Mouse (Mus musculus) MEL (cell line): ENCODE measurements around the gene Tango6. TPM values are rescaled to one million over a fixed set of nuclear protein-coding genes. Genes with fewer than 3 reads are reported as not detected.

ENCODE experiments used
- DNase-seq: peaks from one replicate; pipeline ENCODE4 v3.0.0; 2011; ENCODE audit warnings: low read depth, low spot score
- H3K27ac ChIP-seq: 2 replicates; pipeline ENCODE4 v1.5.1; 2012; ENCODE audit warnings: low read depth, mild to moderate bottlenecking, control low read depth, low read length, moderate library complexity; ENCODE audit not compliant: control insufficient read depth
- H3K27me3 ChIP-seq, 2 experiments: fragments of 150-350 bp in 1 of 2; sonication (generic) in 1 of 2; 2 replicates each; pipeline ENCODE4 v1.6.1; 2012; ENCODE audit warnings: low read length in 2 of 2, mild to moderate bottlenecking in 2 of 2, improper control_type of control experiment in 1 of 2, moderate library complexity in 1 of 2; ENCODE audit not compliant: insufficient read depth in 2 of 2, control insufficient read depth in 1 of 2
- H3K36me3 ChIP-seq, 2 experiments: 2 replicates each; pipeline ENCODE4 v1.6.1; 2012 to 2014; ENCODE audit warnings: low read length in 2 of 2, improper control_type of control experiment in 1 of 2, inconsistent platforms in 1 of 2, mild to moderate bottlenecking in 1 of 2; ENCODE audit not compliant: insufficient read depth in 2 of 2, control insufficient read depth in 1 of 2
- H3K4me1 ChIP-seq, 2 experiments: fragments of 150-350 bp in 1 of 2; sonication (generic) in 1 of 2; 2 replicates each; pipeline ENCODE4 v1.6.1; 2012; ENCODE audit warnings: low read length in 2 of 2, improper control_type of control experiment in 1 of 2, mild to moderate bottlenecking in 1 of 2; ENCODE audit not compliant: insufficient read depth in 2 of 2, control insufficient read depth in 1 of 2
- H3K4me3 ChIP-seq, 2 experiments: fragments of 150-350 bp in 1 of 2; sonication (generic) in 1 of 2; 2 replicates each; pipeline ENCODE4 v1.5.1; 2012; ENCODE audit warnings: low read depth in 2 of 2, low read length in 2 of 2, mild to moderate bottlenecking in 2 of 2, moderate library complexity in 2 of 2, control low read depth in 1 of 2, improper control_type of control experiment in 1 of 2; ENCODE audit not compliant: control insufficient read depth in 1 of 2, insufficient read depth in 1 of 2
- H3K79me2 ChIP-seq: 2 replicates; pipeline ENCODE4 v1.6.1; 2012; ENCODE audit warnings: mild to moderate bottlenecking, low read length, moderate library complexity; ENCODE audit not compliant: control insufficient read depth, poor library complexity, insufficient read depth
- H3K9ac ChIP-seq: 2 replicates; pipeline ENCODE4 v1.6.1; 2012; ENCODE audit warnings: low read depth, mild to moderate bottlenecking, control low read depth, low read length, moderate library complexity; ENCODE audit not compliant: control insufficient read depth, poor library complexity, severe bottlenecking
- H3K9me3 ChIP-seq: fragments of 150-350 bp; sonication (generic); replicated peaks from 2 replicates; pipeline ENCODE4 v1.6.1; 2012; ENCODE audit warnings: mild to moderate bottlenecking, low read length, improper control_type of control experiment, moderate library complexity; ENCODE audit not compliant: insufficient read depth
- ELF1 ChIP-seq: IDR thresholded peaks from 2 replicates; pipeline ENCODE4 v1.6.1; 2014; ENCODE audit warnings: low read depth, mild to moderate bottlenecking, inconsistent platforms, low read length, improper control_type of control experiment, moderate library complexity
- EP300 ChIP-seq, 2 experiments: IDR thresholded peaks; 2 replicates each; pipeline ENCODE4 v1.6.1; 2011; ENCODE audit warnings: improper control_type of control experiment in 2 of 2, low read length in 2 of 2, low read depth in 1 of 2, mild to moderate bottlenecking in 1 of 2
- ETS1 ChIP-seq: IDR thresholded peaks from 2 replicates; pipeline ENCODE4 v1.6.1; 2012; ENCODE audit warnings: low read depth, mild to moderate bottlenecking, inconsistent platforms, low read length, improper control_type of control experiment, moderate library complexity
- HCFC1 ChIP-seq: IDR thresholded peaks from 2 replicates; pipeline ENCODE4 v1.6.1; 2012; ENCODE audit warnings: low read depth, mild to moderate bottlenecking, inconsistent platforms, low read length, improper control_type of control experiment, moderate library complexity
- JUND ChIP-seq: IDR thresholded peaks from 2 replicates; pipeline ENCODE4 v1.6.1; 2011; ENCODE audit warnings: low read depth, mild to moderate bottlenecking, improper control_type of control experiment, low read length
- KAT2A ChIP-seq: conservative IDR thresholded peaks from 2 replicates; pipeline ENCODE4 v1.6.1; 2012; ENCODE audit warnings: low read depth, low read length, improper control_type of control experiment, inconsistent platforms
- MAFK ChIP-seq: IDR thresholded peaks from 2 replicates; pipeline ENCODE4 v1.6.1; 2011; ENCODE audit warnings: low read depth, mild to moderate bottlenecking, low read length, improper control_type of control experiment, borderline replicate concordance
- MAX ChIP-seq: IDR thresholded peaks from 2 replicates; pipeline ENCODE4 v1.6.1; 2011; ENCODE audit warnings: low read length, improper control_type of control experiment
- MEF2A ChIP-seq: IDR thresholded peaks from 2 replicates; pipeline ENCODE4 v1.6.1; 2014; ENCODE audit warnings: low read depth, mild to moderate bottlenecking, inconsistent platforms, low read length, improper control_type of control experiment; ENCODE audit not compliant: poor library complexity, insufficient replicate concordance, severe bottlenecking; ENCODE audit errors: extremely low read depth
- MYC ChIP-seq: IDR thresholded peaks from 2 replicates; pipeline ENCODE4 v1.6.1; 2011; ENCODE audit warnings: low read depth, mild to moderate bottlenecking, low read length, improper control_type of control experiment, moderate library complexity
- NELFE ChIP-seq: IDR thresholded peaks from 2 replicates; pipeline ENCODE4 v1.6.1; 2011; ENCODE audit warnings: low read depth, low read length, improper control_type of control experiment
- RCOR1 ChIP-seq: IDR thresholded peaks from 2 replicates; pipeline ENCODE4 v1.6.1; 2012; ENCODE audit warnings: low read depth, mild to moderate bottlenecking, inconsistent platforms, low read length, improper control_type of control experiment
- SIN3A ChIP-seq: IDR thresholded peaks from 2 replicates; pipeline ENCODE4 v1.6.1; 2012; ENCODE audit warnings: low read length, improper control_type of control experiment, inconsistent platforms
- SMC3 ChIP-seq: IDR thresholded peaks from 2 replicates; pipeline ENCODE4 v1.6.1; 2011; ENCODE audit warnings: low read depth, low read length, improper control_type of control experiment
- TBP ChIP-seq: IDR thresholded peaks from 2 replicates; pipeline ENCODE4 v1.8.0; 2011; ENCODE audit warnings: low read depth, low read length, improper control_type of control experiment
- TCF12 ChIP-seq: IDR thresholded peaks from 2 replicates; pipeline ENCODE4 v1.6.1; 2014; ENCODE audit warnings: low read depth, mild to moderate bottlenecking, inconsistent platforms, low read length, improper control_type of control experiment, moderate library complexity
- USF2 ChIP-seq, 2 experiments: IDR thresholded peaks; 2 replicates each; pipeline ENCODE4 v1.6.1; 2011 to 2012; ENCODE audit warnings: improper control_type of control experiment in 2 of 2, low read length in 2 of 2, borderline replicate concordance in 1 of 2, inconsistent platforms in 1 of 2, low read depth in 1 of 2, mild to moderate bottlenecking in 1 of 2; ENCODE audit not compliant: insufficient read depth in 1 of 2
- ZMIZ1 ChIP-seq: IDR thresholded peaks from 2 replicates; pipeline ENCODE4 v1.6.1; 2012; ENCODE audit warnings: low read depth, mild to moderate bottlenecking, inconsistent platforms, low read length, improper control_type of control experiment, moderate library complexity
- ZNF384 ChIP-seq: IDR thresholded peaks from 2 replicates; pipeline ENCODE4 v1.6.1; 2012; ENCODE audit warnings: low read depth, mild to moderate bottlenecking, inconsistent platforms, low read length, improper control_type of control experiment
- polyA plus RNA-seq, 2 experiments: library from polyadenylated mRNA; stranded (reverse) in 1 of 2; unstranded in 1 of 2; fragments of >175 nt in 1 of 2; fragments of >200 nt in 1 of 2; gene quantifications; 2 replicates each; pipeline versions ENCODE4 v1.2.1 to v1.2.4; 2012; ENCODE audit warnings: low replicate concordance in 2 of 2, low read depth in 1 of 2; ENCODE audit not compliant: insufficient read length in 2 of 2, insufficient read depth in 1 of 2, missing spikeins in 1 of 2
- total RNA-seq: library from RNA; depleted of rRNA; stranded (reverse); fragments of 300-350 nt; gene quantifications from 2 replicates; pipeline ENCODE4 v1.2.3, GENCODE M21; 2012

The Tango6 gene
- total and polyA plus RNA-seq, 3 experiments = 3.0 to 6.1 TPM; not detected in 1

GRCm38 (mm10) chr8:106828921-106829320 is 146.1 kb downstream of the Tango6 start:
- Histone ChIP-seq H3K27ac (no peak overlapping the region), H3K4me1 (no peaks in the 10 kb centered on the region), H3K27me3 (no peaks in the 10 kb centered on the region), H3K4me3 (no peak overlapping the region), H3K9me3 (no peaks in the 10 kb centered on the region), H3K36me3 (no peaks in the 10 kb centered on the region), H3K79me2 (no peaks in the 10 kb centered on the region), H3K9ac (no peak overlapping the region)
- DNase-seq = no peak
- TF ChIP-seq EP300 (IDR thresholded peaks at IDR 0.05; ENCODE audit: low read depth in 1 of 2, low read length in 2 of 2) = no peak
- TF ChIP-seq KAT2A = no peak
- no peak for TF ChIP-seq ELF1
- TF ChIP-seq MYC = no peak
- TF ChIP-seq RCOR1 = no peak
- no peak for TF ChIP-seq SIN3A
- TF ChIP-seq MEF2A = no peak
- TF ChIP-seq JUND = no peak

- Histone ChIP-seq H3K4me3 (no peak overlapping the region), H3K9me3 (no peaks in the 10 kb centered on the region), H3K27me3 (no peaks in the 10 kb centered on the region), H3K79me2 (no peaks in the 10 kb centered on the region), H3K27ac (no peak overlapping the region)
- TF ChIP-seq ZMIZ1 (no peak), SMC3 (no peak), KAT2A (no peak), TCF12 (no peak), USF2 (IDR thresholded peaks at IDR 0.05; ENCODE audit: borderline replicate concordance in 1 of 2, insufficient read depth in 1 of 2, low read depth in 1 of 2, low read length in 2 of 2) (no peak)
- TF ChIP-seq, all 39 proteins: peak for 0
- Histone ChIP-seq H3K4me1 (no peaks in the 10 kb centered on the region), H3K9ac (no peak overlapping the region), H3K36me3 (no peaks in the 10 kb centered on the region)
- no peak for DNase-seq
Observed at GRCm38 (mm10) chr8:106829526-106830045, 146.7 kb downstream of the Tango6 start.

- no peak for DNase-seq
- Histone ChIP-seq H3K27ac (no peak overlapping the region), H3K9ac (no peak overlapping the region), H3K27me3 (no peaks in the 10 kb centered on the region), H3K4me1 (no peaks in the 10 kb centered on the region), H3K36me3 (no peaks in the 10 kb centered on the region), H3K9me3 (no peaks in the 10 kb centered on the region), H3K79me2 (no peaks in the 10 kb centered on the region)
- TF ChIP-seq MYC (no peak), HCFC1 (no peak), ZNF384 (no peak), NELFE (no peak), TBP (no peak), SMC3 (no peak), MAX (no peak), MEF2A (no peak), ETS1 (no peak), EP300 (IDR thresholded peaks at IDR 0.05; ENCODE audit: low read depth in 1 of 2, low read length in 2 of 2) (no peak), MAFK (no peak)
- TF ChIP-seq, all 39 proteins: peak for 0
- no peak overlapping the region for H3K4me3 ChIP-seq
Observed at GRCm38 (mm10) chr8:106834899-106835298, 152.0 kb downstream of the Tango6 start.
